Mouse (Mus musculus) B cell, adult 2 months (primary cell): ENCODE data around the gene Cyp3a25.
"Not testable (repeated sequence)": the region's sequence is repeated elsewhere in the genome, so short reads cannot be mapped to it uniquely, and the experiment has no call there.

Experiments
- DNase-seq, 2 experiments: peaks; one replicate each; pipeline ENCODE4 v3.0.0; 2022

The Cyp3a25 gene

GRCm38 (mm10) chr5:146009509-146009908 is at the start of gene Cyp3a25:
Gene Cyp3a25, minus strand, starts transcription at chr5:146009618.
- not testable (repeated sequence) for DNase-seq

- DNase-seq: no peak
Observed at GRCm38 (mm10) chr5:146021136-146021535, 11.7 kb upstream of the Cyp3a25 start.

GRCm38 (mm10) chr5:146018275-146018674 is 8.9 kb upstream of the Cyp3a25 start:
- no peak for DNase-seq

- no peak for DNase-seq
Observed at GRCm38 (mm10) chr5:146011251-146011650, 1.8 kb upstream of the Cyp3a25 start.

- DNase-seq: no peak
Observed at GRCm38 (mm10) chr5:145967080-145967479, 42.3 kb downstream of the Cyp3a25 start.
